Mouse (Mus musculus) hematopoietic stem cell, adult 5-6 weeks (primary cell): ENCODE measurements at regions not wholly inside any gene's neighbourhood (a gene's known extent, or its start where the extent isn't known, plus 50 kb on each side); places are given as distances from the start of the nearest gene placed in this dataset.

ENCODE experiments used
- ATAC-seq, 2 experiments: fragments of 125-278 bp in 1 of 2; replicated peaks in 1 of 2; 2 replicates each; pipeline ENCODE4 v1.8.0; 2016 to 2017; ENCODE audit warnings: inconsistent platforms in 2 of 2, mild to moderate bottlenecking in 2 of 2, moderate number of reproducible peaks in 2 of 2, low read depth in 1 of 2, moderate TSS enrichment in 1 of 2; ENCODE audit not compliant: low FRiP score in 2 of 2, poor library complexity in 2 of 2, severe bottlenecking in 2 of 2, insufficient read depth in 1 of 2, low TSS enrichment in 1 of 2

GRCm38 (mm10) chr2:72735035-72735434 is 245.2 kb downstream of the Sp3 start:
- no peak for ATAC-seq

- no peak for ATAC-seq
These were observed 243.6 kb downstream of the Sp3 start for GRCm38 (mm10) chr2:72736685-72737084.

GRCm38 (mm10) chr2:72740391-72741361 is 239.6 kb downstream of the Sp3 start:
- ATAC-seq: no peak

GRCm38 (mm10) chr2:72741746-72742145 is 238.5 kb downstream of the Sp3 start:
- ATAC-seq: no peak

- ATAC-seq: no peak
These were observed 236.6 kb downstream of the Sp3 start for GRCm38 (mm10) chr2:72743651-72744050.

- ATAC-seq: no peak
These were observed 235.3 kb downstream of the Sp3 start for GRCm38 (mm10) chr2:72744901-72745300.

GRCm38 (mm10) chr2:72746476-72747215 is 233.6 kb downstream of the Sp3 start:
- ATAC-seq: no peak

- ATAC-seq: no peak
These were observed 232.9 kb downstream of the Sp3 start for GRCm38 (mm10) chr2:72747299-72747698.

- no peak for ATAC-seq
These were observed 230.8 kb downstream of the Sp3 start for GRCm38 (mm10) chr2:72749495-72749894.

- ATAC-seq: no peak
These were observed 228.8 kb downstream of the Sp3 start for GRCm38 (mm10) chr2:72751441-72751840.

- no peak for ATAC-seq
These were observed 227.5 kb downstream of the Sp3 start for GRCm38 (mm10) chr2:72752624-72753176.

GRCm38 (mm10) chr2:72753788-72754713 is 226.2 kb downstream of the Sp3 start:
- no peak for ATAC-seq

- no peak for ATAC-seq
These were observed 216.8 kb downstream of the Sp3 start for GRCm38 (mm10) chr2:72763454-72763853.

GRCm38 (mm10) chr2:72769030-72769630 is 211.1 kb downstream of the Sp3 start:
- ATAC-seq: no peak

GRCm38 (mm10) chr2:72773401-72773800 is 206.8 kb downstream of the Sp3 start:
- no peak for ATAC-seq

- 0 out of 4 replicates have a peak, but pooled peaks of 1 of the 2 experiments have one; percentile 32 for ATAC-seq
These were observed 202.9 kb downstream of the Sp3 start for GRCm38 (mm10) chr2:72777330-72777729.
